Mouse (Mus musculus) heart, embryonic 12.5 days (tissue): Measurements from ENCODE around the gene Fam189b. TPM values are rescaled to one million over a fixed set of nuclear protein-coding genes. Genes with fewer than 3 reads are reported as not detected.
A peak's percentile ranks its signal among the peaks of the same experiment; 100 is the strongest.
"Not testable (repeated sequence)": the region's sequence is repeated elsewhere in the genome, so short reads cannot be mapped to it uniquely, and the experiment has no call there.

Experiments used
- ATAC-seq: fragments of 200-750 bp; cut with Nextera tagmentation; 2 replicates; pipeline ENCODE4 v1.8.0; 2017; ENCODE audit warnings: moderate TSS enrichment, moderate library complexity; ENCODE audit not compliant: insufficient number of reproducible peaks, low FRiP score
- H3K27ac ChIP-seq: fragments of 300-500 bp; sonication (generic); 2 replicates; pipeline ENCODE4 v1.5.1; 2016; ENCODE audit warnings: mild to moderate bottlenecking, moderate library complexity; ENCODE audit not compliant: poor library complexity, severe bottlenecking
- H3K27me3 ChIP-seq: fragments of 300-500 bp; sonication (generic); replicated peaks from 2 replicates; pipeline ENCODE4 v1.6.1; 2016; ENCODE audit warnings: mild to moderate bottlenecking, moderate library complexity
- H3K36me3 ChIP-seq: fragments of 300-500 bp; sonication (generic); 2 replicates; pipeline ENCODE4 v1.6.1; 2016; ENCODE audit warnings: mild to moderate bottlenecking, moderate library complexity
- H3K4me1 ChIP-seq: fragments of 300-500 bp; sonication (generic); replicated peaks from 2 replicates; pipeline ENCODE4 v1.6.1; 2016; ENCODE audit warnings: mild to moderate bottlenecking
- H3K4me2 ChIP-seq: fragments of 300-500 bp; sonication (generic); 2 replicates; pipeline ENCODE4 v1.6.1; 2016; ENCODE audit warnings: mild to moderate bottlenecking, moderate library complexity
- H3K4me3 ChIP-seq: fragments of 300-500 bp; sonication (generic); 2 replicates; pipeline ENCODE4 v1.5.1; 2016; ENCODE audit warnings: mild to moderate bottlenecking
- H3K9ac ChIP-seq: fragments of 300-500 bp; sonication (generic); 2 replicates; pipeline ENCODE4 v1.6.1; 2016; ENCODE audit warnings: mild to moderate bottlenecking, moderate library complexity
- H3K9me3 ChIP-seq: fragments of 300-500 bp; sonication (generic); replicated peaks from 2 replicates; pipeline ENCODE4 v1.6.1; 2016; ENCODE audit warnings: mild to moderate bottlenecking, moderate library complexity
- WGBS: fragments of 180-500 bp; shearing (Covaris S2); methylation state at CpG from one replicate; pipeline ENCODE4 v1.1.7; 2016; 5-methylcytosine and 5-hydroxymethylcytosine counted together
- polyA plus RNA-seq: library from polyadenylated mRNA; unstranded; fragments of >200 nt; fragmentation: Nextera tagmentation; extraction: Ambion mirVana; gene quantifications from 2 replicates; pipeline ENCODE4 v1.2.1, GENCODE M21; 2016

The Fam189b gene
- polyA plus RNA-seq, 1 experiment from 2014 or later: 15.6 TPM

- no peak for ATAC-seq
- Histone ChIP-seq H3K27ac (no peak overlapping the region), H3K9me3 (no peaks in the 10 kb centered on the region), H3K27me3 (no peaks in the 10 kb centered on the region), H3K4me3 (no peak overlapping the region), H3K36me3 (peaks cover 76% of the 10 kb centered on the region), H3K4me1 (peaks cover 10% of the 10 kb centered on the region), H3K9ac (no peak overlapping the region), H3K4me2 (no peak overlapping the region)
- WGBS: 86% methylated on average over 2 of the region's 2 CpGs
These were observed 23.8 kb downstream of the Fam189b start for GRCm38 (mm10) chr3:89206695-89207094.

GRCm38 (mm10) chr3:89208075-89208657 is 25.2 kb downstream of the Fam189b start:
- peaks cover 76% of the 10 kb centered on the region for H3K36me3 ChIP-seq
- H3K4me1 ChIP-seq: peaks cover 15% of the 10 kb centered on the region
- H3K4me3 ChIP-seq: no peak overlapping the region
- 86% methylated on average over 13 of the region's 13 CpGs for WGBS
- H3K9ac ChIP-seq: no peak overlapping the region
- no peaks in the 10 kb centered on the region for H3K9me3 ChIP-seq
- no peak overlapping the region for H3K27ac ChIP-seq
- no peak for ATAC-seq
- no peaks in the 10 kb centered on the region for H3K27me3 ChIP-seq
- H3K4me2 ChIP-seq: no peak overlapping the region

- H3K4me1 ChIP-seq: peaks cover 11% of the 10 kb centered on the region
- H3K27me3 ChIP-seq: no peaks in the 10 kb centered on the region
- H3K27ac ChIP-seq: no peak overlapping the region
- 86% methylated on average over 6 of the region's 6 CpGs for WGBS
- no peaks in the 10 kb centered on the region for H3K9me3 ChIP-seq
- ATAC-seq: no peak
- H3K4me3 ChIP-seq: no peak overlapping the region
- no peak overlapping the region for H3K9ac ChIP-seq
- no peak overlapping the region for H3K4me2 ChIP-seq
- peaks cover 76% of the 10 kb centered on the region for H3K36me3 ChIP-seq
These were observed 25.8 kb downstream of the Fam189b start for GRCm38 (mm10) chr3:89208736-89209135.

- Histone ChIP-seq H3K9me3 (no peaks in the 10 kb centered on the region), H3K27me3 (no peaks in the 10 kb centered on the region), H3K4me1 (peaks cover 15% of the 10 kb centered on the region), H3K4me3 (no peak overlapping the region), H3K4me2 (no peak overlapping the region), H3K9ac (no peak overlapping the region), H3K36me3 (peaks cover 67% of the 10 kb centered on the region), H3K27ac (no peak overlapping the region; the same call in 1 of the 2 replicates)
- ATAC-seq: no peak
- 91% methylated on average over 7 of the region's 7 CpGs for WGBS
These were observed 26.8 kb downstream of the Fam189b start for GRCm38 (mm10) chr3:89209731-89210130.

GRCm38 (mm10) chr3:89210162-89210561 is 27.2 kb downstream of the Fam189b start:
- H3K9me3 ChIP-seq: no peaks in the 10 kb centered on the region
- H3K27me3 ChIP-seq: no peaks in the 10 kb centered on the region
- peak overlapping the region; percentile 50 for H3K27ac ChIP-seq
- ATAC-seq: no peak
- 78% methylated on average over 13 of the region's 13 CpGs for WGBS
- no peak overlapping the region for H3K4me3 ChIP-seq
- no peak overlapping the region for H3K4me2 ChIP-seq
- H3K9ac ChIP-seq: no peak overlapping the region
- H3K4me1 ChIP-seq: peaks cover 19% of the 10 kb centered on the region
- H3K36me3 ChIP-seq: peaks cover 63% of the 10 kb centered on the region

GRCm38 (mm10) chr3:89210731-89211130 is 27.8 kb downstream of the Fam189b start:
- Histone ChIP-seq H3K9ac (no peak overlapping the region), H3K36me3 (peaks cover 57% of the 10 kb centered on the region), H3K4me3 (no peak overlapping the region), H3K4me2 (no peak overlapping the region), H3K9me3 (no peaks in the 10 kb centered on the region), H3K4me1 (peaks cover 25% of the 10 kb centered on the region), H3K27me3 (no peaks in the 10 kb centered on the region), H3K27ac (peak overlapping the region; percentile 50)
- WGBS: 66% methylated on average over 7 of the region's 7 CpGs
- no peak for ATAC-seq

GRCm38 (mm10) chr3:89213803-89214530 is 31.0 kb downstream of the Fam189b start:
- H3K4me3 ChIP-seq: peak overlapping the region; percentile 66
- peak overlapping the region; percentile 99 for H3K27ac ChIP-seq
- 0% methylated on average over 69 of the region's 69 CpGs for WGBS
- peak overlapping the region; percentile 88 for H3K9ac ChIP-seq
- peaks cover 25% of the 10 kb centered on the region for H3K36me3 ChIP-seq
- peak; percentile 94 for ATAC-seq
- H3K27me3 ChIP-seq: no peaks in the 10 kb centered on the region
- H3K4me1 ChIP-seq: peaks cover 29% of the 10 kb centered on the region
- no peaks in the 10 kb centered on the region for H3K9me3 ChIP-seq
- peak overlapping the region; percentile 78 for H3K4me2 ChIP-seq

- Histone ChIP-seq H3K4me2 (peak within 1 kb of the TSS; percentile 78), H3K27me3 (no peaks in the 10 kb centered on the region), H3K9ac (peak within 1 kb of the TSS; percentile 88), H3K27ac (peak within 1 kb of the TSS; percentile 99), H3K9me3 (no peaks in the 10 kb centered on the region), H3K36me3 (peaks cover 16% of the 10 kb centered on the region), H3K4me1 (peaks cover 37% of the 10 kb centered on the region), H3K4me3 (peak within 1 kb of the TSS; percentile 66)
- no peak for ATAC-seq
- 1% methylated on average over 19 of the region's 19 CpGs for WGBS
These were observed 31.9 kb downstream of the Fam189b start, which contains the start of gene Thbs3 for GRCm38 (mm10) chr3:89214681-89215411. Gene Thbs3, plus strand, starts transcription at chr3:89215180.

GRCm38 (mm10) chr3:89215853-89216252 is 32.9 kb downstream of the Fam189b start:
- H3K27me3 ChIP-seq: no peaks in the 10 kb centered on the region
- H3K9ac ChIP-seq: peak overlapping the region; percentile 88; the same call in 1 of the 2 replicates
- no peaks in the 10 kb centered on the region for H3K9me3 ChIP-seq
- peaks cover 7% of the 10 kb centered on the region for H3K36me3 ChIP-seq
- H3K4me3 ChIP-seq: peak overlapping the region; percentile 66
- 0% methylated on average over 6 of the region's 6 CpGs for WGBS
- peaks cover 38% of the 10 kb centered on the region for H3K4me1 ChIP-seq
- ATAC-seq: 0 out of 2 replicates have a peak, but pooled peaks have one; percentile 13
- peak overlapping the region; percentile 78 for H3K4me2 ChIP-seq
- H3K27ac ChIP-seq: 0 out of 2 replicates have a peak overlapping the region, but pooled peaks have one; percentile 99

GRCm38 (mm10) chr3:89216407-89216806 is 33.5 kb downstream of the Fam189b start:
- not testable (repeated sequence) for H3K9ac ChIP-seq
- 70% methylated on average over 7 of the region's 7 CpGs for WGBS

GRCm38 (mm10) chr3:89218271-89218670 is 35.3 kb downstream of the Fam189b start:
- Histone ChIP-seq H3K4me2 (no peak overlapping the region), H3K9ac (no peak overlapping the region), H3K4me1 (peaks cover 27% of the 10 kb centered on the region), H3K27me3 (no peaks in the 10 kb centered on the region), H3K36me3 (0 out of 2 replicates have a peak, but pooled peaks cover 6% of the 10 kb centered on the region), H3K9me3 (no peaks in the 10 kb centered on the region), H3K4me3 (no peak overlapping the region), H3K27ac (no peak overlapping the region)
- no peak for ATAC-seq
- 78% methylated on average over 1 of the region's 1 CpGs for WGBS

More at GRCm38 (mm10) chr3:89216407-89216806, 33.5 kb downstream of the Fam189b start:
- H3K27ac ChIP-seq, H3K4me3 ChIP-seq, H3K36me3 ChIP-seq, H3K4me2 ChIP-seq, ATAC-seq, H3K9me3 ChIP-seq, H3K27me3 ChIP-seq: not testable (repeated sequence)
- H3K4me1 ChIP-seq: peaks cover 34% of the 10 kb centered on the region
